Mouse (Mus musculus) adrenal gland, adult 18-20 months (tissue): ENCODE measurements at regions not wholly inside any gene's neighbourhood (a gene's known extent, or its start where the extent isn't known, plus 50 kb on each side); places are given as distances from the start of the nearest gene placed in this dataset.

Source experiments
- DNase-seq, 2 experiments: peaks; one replicate each; pipeline ENCODE4 v3.0.0; 2021 to 2022; ENCODE audit warnings: low spot score in 2 of 2

DNA sequence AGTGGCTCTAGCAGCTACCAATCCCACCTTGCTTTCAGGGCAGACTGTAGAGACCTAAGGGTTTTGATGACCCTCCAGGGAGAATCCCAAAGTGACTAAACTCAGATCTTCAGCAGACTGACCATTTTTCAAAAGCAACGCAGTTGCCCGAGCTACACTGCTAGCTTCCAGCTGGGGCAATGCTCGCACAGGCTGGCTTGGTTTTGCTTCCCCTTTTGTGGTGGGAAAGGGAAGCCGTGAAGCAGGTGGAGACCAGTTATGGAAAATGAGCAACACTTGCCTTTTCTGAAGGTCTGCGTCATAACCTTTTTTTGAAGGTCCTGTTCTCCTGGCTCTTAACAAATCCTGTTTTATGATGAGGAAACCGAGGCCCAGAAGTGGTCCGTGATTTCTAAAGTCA is 202.7 kb upstream of the Runx1 start:
- no peak for DNase-seq

DNA sequence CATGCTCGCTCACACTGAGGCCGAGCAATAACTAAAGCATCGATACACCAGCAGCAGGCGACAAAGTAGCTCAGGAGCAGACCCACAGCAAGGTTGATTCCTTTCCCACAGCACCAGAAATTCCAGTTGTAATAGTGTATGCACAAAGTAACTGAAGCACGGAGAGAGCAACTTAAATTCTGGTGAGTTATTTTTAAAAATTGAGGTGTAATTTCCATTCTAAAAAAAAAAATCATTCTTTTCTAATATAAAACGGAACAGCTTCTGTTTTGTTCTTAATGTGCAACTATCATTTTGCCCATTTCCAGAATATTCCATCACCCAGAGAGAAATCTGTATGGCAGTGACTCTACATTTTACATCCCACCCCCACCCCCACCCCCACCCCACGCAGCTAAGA is 202.1 kb upstream of the Runx1 start:
- DNase-seq = no peak

DNA sequence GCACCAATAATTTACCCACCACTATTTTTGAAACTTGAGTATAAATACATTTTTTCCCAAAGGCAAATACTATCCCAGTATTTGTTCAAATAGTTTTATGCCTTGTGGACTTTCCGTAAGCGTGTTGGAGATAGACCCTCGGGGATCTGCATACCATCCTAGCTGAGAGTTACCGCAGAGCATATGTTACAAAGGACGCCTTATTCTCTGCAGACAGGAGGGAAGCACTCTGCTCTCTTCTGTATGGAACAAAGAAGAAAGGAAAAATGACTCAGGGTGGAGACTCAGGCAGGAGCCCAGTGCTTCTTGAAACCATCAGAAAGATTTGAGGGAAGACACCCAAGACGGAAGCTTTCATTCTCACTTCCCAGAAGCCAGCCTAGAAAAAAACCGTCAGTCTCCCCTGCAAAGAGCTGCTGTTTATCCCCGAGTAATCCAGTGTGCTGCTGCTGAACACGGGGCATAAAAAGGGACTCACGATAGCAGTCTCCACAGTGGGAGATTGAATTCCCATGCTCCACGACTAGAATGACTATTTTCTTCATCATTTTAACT is 200.2 kb upstream of the Runx1 start:
- no peak for DNase-seq

DNA sequence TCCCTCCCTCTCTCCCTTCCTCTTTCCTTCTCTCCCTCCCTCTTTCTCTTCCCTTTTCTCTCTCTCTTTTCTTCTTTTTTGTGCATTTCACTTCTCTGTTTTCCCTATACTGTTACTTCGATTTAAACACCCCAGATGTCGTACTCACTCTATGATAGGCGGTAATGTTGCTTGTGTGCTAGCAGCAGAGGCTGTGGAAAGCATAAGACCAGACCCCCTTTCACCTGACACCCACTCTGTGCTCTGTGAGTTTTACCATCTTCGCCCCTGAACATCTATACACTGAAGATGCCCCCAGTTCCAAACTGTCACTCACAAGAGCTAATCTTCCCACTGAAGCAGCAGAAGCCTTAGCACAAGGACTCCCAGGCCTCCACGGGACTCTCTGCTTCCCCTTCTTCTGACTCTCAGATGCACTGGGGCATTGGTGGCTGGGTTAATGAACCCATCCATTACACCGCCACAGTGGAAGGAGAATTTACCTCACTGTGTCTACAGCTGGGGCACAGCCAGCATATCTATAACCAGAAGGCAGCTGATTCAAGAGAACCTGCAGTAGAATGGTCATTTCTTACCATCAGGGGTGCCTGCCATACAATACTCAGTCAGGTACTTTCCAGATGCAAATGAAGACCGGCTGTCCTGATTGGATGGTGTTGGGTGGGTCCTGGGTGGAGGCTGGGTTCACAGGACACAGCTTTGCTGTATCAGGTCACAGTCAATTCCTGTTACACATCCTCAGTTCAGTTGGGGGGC is 194.0 kb upstream of the Runx1 start:
- no peak for DNase-seq

DNA sequence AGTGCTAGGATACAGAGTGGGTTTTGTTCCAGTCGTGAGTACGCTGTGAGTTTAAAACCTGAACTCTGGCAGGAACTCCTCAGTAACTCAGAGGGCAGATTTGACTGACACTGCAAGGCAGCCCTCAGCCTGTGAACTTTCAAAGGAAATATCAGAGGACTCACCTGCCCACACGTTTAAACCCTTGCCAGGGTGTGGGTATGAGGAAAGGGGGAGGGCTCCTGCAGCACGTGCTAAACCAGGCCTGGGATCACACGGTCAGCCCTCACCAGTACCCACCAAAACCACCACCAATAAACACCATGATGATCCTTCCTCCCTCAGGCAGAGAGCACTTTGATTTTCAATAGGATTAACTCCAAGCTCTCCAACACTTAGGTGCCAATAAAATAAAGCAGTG is 192.8 kb upstream of the Runx1 start:
- DNase-seq = no peak

DNA sequence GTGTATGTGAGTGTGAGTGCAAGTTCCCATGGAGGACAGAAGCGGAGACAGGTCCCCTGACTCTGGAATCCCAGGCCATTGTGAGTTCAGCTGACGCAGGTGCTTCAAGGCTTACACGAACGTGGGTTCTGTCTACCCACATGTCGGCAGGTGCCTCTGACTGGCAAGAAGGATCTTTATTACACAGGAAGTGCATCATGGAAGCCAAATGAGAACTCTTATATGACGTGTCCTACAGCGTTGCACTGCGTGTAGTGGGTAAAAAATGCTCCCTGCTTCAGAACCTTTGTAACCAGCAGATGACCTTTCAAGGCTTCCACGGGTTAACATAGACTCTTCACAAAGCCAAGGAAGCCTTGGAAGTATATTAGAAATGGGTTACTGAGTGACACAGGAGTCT is 191.1 kb upstream of the Runx1 start:
- no peak for DNase-seq

DNA sequence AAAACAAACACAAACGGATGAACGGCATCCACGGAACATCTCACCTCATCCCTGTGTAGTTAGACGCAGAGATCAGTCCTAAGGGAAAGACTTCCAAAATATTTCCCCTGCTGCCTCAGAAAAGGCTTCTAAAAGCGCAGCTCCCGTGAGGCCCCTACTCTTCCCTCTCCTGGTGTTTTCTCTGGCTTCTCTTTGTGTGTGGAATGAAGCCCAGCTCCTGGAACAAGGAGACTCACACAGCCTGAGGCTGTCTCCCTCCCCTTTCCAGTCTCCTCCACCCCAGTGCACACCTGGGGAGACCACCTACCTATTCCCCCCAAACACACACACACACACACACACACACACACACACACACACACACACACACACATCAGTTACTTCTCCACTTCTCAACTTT is 189.7 kb upstream of the Runx1 start:
- DNase-seq = no peak

DNA sequence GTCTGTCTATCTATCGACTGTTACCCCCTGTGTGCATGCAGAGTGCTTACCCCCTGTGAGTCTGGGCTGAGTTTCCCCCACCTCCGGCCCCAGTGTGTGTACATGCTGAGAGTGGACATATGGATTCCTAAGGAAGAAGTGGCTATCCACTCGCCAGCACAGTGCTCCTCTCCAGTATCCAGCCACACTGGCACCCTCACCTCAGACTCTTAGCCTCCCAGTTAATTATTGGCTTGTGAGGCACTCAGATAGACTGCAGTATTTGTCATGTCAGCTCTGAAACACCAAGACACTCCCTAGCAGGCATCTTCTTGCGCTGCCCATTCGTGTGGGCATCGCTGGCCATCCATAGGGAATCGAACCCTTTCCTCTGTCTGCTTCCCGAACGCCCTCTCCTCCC is 189.0 kb upstream of the Runx1 start:
- DNase-seq = no peak

DNA sequence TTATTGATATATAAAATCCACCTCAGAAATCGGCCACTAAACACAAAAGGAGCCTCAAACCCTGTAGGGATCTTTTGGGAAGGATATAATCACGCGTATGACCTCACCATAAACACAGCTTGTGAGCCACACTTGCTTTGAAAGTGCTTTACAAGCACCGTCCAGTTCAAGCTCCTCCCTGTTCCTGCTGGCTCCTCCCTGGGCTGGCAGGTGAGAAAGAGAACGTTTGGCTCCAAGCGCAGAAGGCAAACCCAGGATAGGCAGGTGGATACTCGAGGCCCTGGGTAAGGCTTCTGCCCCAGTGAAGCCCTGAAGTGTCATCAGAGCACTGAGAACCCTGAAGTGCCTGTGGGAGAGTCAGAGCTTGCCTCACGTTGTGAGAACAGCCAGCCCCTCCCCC is 187.9 kb upstream of the Runx1 start:
- DNase-seq = no peak

DNA sequence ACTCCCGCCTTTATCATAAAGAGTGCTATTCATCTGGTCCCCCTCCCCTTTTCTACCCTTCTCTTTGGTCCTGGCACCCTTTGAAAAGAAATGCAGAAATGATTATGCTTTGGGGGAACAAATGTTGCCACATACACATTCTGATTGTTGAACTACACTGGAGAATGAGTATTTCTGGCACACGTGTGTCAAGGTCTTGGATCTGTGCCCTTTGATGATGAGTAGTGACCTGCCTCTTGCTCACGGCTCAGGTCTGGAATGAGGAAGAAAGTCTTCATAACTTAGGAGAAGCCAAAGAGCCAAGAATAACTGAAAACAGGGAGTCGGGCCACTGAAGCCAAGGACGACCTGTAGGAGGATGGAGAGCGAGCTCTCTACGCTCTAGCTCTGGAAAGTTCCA is 187.3 kb upstream of the Runx1 start:
- no peak for DNase-seq

DNA sequence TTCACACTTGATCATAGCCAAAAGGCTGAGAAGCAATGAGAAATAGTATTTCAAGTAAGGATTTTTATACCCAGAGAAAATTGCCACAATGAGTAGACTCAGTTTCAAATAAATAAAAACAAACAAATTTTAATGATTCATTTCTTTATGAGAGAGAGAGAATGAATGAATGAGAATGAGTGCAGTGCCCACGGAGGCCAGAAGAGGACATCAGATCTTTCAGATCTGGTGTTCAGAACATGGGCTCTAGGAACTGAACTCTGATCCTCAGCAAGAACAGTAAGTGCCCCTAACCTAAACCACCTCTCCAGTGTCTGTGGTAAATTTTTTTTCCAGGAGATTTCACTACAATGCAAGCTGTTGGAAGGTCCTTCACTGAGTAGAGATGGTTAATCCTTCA is 185.5 kb upstream of the Runx1 start:
- DNase-seq = no peak

DNA sequence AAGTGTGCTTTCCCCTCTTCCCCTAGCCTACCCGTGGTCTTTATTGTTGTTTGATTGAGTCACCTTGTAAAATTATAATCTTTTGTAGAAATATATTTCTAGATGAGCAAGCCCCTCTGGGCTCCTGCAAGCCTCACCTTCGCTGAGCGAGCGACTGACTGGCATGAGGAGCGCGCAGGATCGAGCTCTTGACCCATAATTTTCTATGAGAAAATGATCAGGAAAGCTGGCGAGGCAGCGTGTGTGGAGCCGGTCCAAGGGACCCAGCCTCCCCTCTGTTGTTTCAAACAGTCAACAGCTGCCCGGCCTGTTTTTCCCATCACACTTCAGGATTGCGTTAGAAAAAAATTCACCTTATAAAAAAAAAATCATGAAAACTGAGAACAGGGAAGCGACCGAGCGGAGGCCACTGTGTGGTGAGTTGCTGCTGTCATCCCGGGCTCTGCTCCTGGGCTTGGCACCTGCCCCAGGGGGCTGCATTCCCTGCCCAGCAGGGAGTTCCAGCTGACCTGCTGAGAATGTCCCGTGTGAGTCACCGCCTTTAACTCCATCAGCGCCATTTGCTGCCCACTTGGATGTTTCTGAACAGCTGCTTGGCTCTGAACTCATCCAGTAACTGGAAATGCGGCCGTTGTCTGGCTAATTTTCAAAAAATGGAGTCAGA is 180.5 kb upstream of the Runx1 start:
- peak; percentile 30 to 39 for DNase-seq

DNA sequence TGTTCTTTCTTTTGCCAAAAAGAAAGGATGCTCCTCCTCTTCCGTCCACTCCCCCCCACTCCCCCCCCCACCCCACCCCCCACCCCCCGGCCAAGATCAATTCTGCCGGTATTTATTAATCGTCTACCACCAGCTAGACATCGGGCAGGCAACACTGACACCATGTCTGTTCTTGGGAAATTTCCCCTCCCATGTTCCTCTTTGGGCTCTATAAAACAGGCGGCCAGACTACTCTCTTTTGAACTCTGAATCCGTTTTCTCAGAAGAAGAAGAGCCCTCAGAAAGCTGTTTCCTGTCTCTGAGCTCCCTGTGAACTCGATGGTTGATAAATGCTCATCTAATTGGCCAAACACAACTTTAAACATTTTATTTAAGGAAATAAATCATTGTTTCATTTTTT is 179.5 kb upstream of the Runx1 start:
- no peak for DNase-seq

DNA sequence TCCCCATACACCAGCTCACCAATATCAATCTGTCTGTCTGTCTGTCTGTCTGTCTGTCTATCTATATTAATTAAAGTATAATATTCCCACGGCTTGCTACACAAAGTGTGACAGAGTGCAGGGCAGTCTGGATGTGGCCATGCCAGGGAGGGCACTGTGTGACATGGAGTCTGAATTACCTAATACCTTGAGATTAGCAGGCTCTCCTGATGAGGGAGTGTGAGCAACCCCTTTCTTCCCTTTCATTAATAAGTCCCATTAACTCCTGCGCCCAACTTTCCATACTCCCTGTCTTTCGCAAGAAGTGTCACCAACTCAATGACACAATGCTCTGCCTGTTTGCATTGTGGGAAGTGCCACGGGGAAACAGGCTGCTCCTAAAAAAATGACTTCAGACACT is 177.9 kb upstream of the Runx1 start:
- DNase-seq = no peak

DNA sequence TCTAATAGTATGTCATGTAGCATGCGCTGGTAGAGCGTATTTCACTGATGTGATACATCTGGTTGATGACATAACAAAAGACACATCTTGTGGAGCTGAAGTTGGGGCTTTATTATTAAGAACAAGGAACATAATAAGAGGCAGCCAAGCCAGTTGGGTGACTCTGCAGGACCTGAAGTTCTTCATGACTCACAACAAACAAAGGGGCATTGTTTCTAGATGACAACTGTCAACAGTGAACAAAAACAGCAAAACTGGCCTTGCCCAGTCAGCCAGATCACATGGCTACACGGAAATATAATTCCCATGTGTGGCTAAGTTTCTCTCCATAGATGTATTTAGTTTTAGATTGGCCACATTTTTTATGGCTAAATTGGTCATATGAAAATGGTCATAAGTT is 172.7 kb upstream of the Runx1 start:
- no peak for DNase-seq

DNA sequence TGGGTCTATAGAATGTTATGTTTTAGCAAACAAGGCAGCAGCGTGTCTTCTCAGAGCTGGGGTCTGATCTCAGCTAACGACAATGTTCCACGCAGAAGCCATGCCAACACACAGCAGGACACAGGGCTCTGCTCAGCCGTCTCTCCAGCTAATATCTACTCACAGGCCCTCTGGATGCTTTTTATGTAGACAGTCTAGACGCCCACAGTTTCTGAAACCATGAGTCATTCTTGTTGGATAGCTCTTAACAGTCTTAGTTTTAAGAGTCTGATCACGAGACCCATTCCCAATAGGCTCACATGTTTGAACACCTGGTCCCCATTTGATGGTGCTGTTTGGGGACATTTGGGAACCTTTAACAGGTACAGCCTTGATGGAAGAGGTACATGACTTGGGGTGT is 171.7 kb upstream of the Runx1 start:
- no peak for DNase-seq

DNA sequence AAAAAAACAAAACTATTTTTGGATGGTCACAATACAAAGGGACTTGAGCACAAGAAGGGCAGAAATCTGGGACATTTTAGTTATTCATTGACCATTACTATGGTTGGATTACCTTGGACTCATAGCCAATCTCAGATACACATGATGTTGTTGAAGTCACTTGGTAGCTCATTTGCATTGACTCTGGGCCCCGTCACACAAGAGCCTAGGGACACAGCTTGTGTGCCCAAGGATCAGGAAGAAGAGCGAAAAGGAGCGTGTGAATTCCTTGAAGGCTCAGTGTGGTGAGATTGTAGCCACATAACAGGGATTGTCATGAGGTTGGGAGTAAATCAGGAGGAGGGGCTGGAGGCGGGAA is 170.0 kb upstream of the Runx1 start:
- DNase-seq = no peak

DNA sequence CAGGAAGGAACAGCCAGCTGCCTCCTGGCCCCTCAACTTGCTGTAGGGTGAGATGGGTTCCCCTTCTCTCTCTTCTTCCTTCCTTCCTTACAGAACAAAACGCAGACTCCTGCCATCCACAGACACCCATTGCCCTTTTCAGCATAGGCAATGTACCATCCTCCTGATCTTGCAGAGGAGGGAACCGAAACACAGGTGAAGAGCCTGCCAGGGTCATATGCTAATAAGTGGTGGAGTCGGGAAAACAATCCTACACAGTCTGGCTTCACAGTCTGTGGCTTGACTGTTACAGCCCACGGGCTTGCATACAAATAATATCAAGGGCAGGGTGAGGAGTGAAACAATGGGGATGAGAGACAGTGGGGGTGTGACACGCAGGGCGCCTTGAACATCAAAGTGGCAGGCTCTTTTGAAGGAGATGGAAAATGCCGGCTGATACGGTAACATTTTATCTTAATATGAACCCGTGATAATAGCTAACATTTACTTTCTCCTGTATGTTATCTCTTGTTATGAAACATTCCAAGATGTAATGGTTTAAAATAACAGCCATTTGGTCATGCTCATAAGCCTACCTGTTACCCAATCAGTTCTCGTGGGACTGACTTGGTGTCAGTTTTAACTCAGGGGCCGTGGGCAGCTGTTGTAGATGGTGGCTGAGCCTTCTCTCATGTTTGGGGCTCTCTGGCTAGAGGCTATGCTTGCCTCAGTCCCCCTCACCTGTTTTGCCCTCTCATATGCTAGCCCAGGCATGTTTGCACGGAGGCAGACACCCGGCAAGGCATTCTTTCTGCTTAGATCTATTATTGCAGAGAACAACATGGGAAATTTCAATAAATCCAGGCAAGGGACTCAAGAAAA is 169.4 kb upstream of the Runx1 start:
- DNase-seq = no peak

DNA sequence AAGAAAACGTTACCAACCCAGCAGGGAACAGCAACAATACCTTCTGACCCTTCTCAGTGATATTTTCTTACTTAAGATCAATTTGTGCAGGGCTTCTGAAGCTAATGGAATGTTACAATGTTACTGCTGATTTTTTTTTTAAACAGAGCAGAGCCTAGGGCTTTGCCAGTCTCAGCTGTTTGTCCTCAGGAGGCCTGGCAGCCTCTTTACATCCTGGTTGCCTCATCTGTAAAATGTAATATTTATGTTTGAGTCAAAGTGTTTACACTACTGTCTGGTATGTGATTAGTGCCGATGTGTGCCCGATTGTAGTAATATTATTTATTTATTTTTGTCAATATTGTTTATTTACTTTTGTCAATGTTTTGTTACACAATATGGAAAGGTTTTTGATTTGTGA is 166.9 kb upstream of the Runx1 start:
- DNase-seq = no peak

DNA sequence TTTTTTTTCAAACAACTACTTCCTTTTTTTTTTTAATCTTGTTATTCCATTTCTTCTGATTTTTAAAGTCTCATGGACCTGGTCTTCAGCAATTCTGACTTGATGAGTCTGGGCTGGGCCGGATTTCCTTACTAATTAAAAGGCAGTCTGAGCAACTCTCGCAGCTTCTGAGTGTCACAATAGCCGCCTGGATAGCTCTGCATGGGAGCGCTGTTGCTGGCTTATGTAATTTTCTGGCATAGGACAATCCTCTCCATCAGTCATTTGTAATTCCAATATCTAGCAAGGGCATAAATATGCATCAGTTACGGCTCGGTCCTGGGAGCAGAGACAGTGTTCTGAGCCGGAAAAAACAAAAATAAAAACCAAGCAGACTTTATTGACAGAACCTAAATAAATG is 165.5 kb upstream of the Runx1 start:
- DNase-seq = no peak

DNA sequence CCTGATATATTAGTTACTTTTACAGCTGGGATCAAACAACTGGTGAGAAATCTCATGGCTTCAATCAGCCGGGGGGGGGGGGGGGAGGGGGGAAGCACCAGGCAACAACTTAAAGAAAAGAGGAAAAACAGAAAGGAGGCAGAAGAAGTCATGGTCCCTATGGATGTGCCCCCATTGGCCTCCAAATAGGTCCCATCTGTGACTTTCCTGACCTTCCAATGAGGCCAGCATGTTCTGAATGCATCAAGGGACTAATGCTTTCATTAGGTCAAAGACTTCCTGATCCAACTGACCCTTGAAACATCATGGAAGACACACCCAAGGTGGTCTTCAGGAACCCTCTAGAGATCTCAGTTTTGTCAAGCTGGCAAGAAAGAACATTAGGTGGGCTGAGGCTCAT is 162.5 kb upstream of the Runx1 start:
- no peak for DNase-seq

DNA sequence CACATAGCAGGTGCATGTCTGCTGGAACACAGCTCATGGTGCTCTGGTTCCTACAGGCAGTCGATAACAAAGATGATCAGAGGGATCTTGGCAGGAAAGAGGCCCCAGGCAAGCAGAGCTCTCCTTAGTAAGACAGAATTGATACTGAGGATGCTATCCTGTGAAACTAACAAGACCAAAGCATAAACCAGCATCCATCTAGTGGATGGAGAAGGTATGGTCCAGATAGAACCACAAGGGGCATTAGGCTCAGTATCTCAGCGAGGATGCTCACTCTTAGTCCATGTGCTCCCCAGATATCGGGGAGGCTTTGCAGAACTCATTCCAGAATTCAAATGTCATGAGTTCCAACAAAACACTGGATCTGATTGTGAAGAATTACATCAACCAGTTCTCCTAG is 162.1 kb upstream of the Runx1 start:
- DNase-seq = no peak
